Mouse (Mus musculus) midbrain, embryonic 15.5 days (tissue): Measurements from ENCODE around the gene Faap100. TPM values are rescaled to one million over a fixed set of nuclear protein-coding genes. Genes with fewer than 3 reads are reported as not detected.

ENCODE experiments used
- ATAC-seq: fragments of 200-750 bp; cut with Nextera tagmentation; replicated peaks from 2 replicates; pipeline ENCODE4 v1.8.0; 2017; ENCODE audit warnings: moderate TSS enrichment
- H3K27ac ChIP-seq: fragments of 300-500 bp; sonication (generic); 2 replicates; pipeline ENCODE4 v1.5.1; 2015; ENCODE audit warnings: mild to moderate bottlenecking, inconsistent platforms
- H3K27me3 ChIP-seq: fragments of 300-500 bp; sonication (generic); replicated peaks from 2 replicates; pipeline ENCODE4 v1.6.1; 2015; ENCODE audit warnings: inconsistent platforms
- H3K36me3 ChIP-seq: fragments of 300-500 bp; sonication (generic); replicated peaks from 2 replicates; pipeline ENCODE4 v1.6.1; 2015; ENCODE audit warnings: inconsistent platforms
- H3K4me1 ChIP-seq: fragments of 300-500 bp; sonication (generic); 2 replicates; pipeline ENCODE4 v1.6.1; 2015; ENCODE audit warnings: inconsistent platforms
- H3K4me2 ChIP-seq: fragments of 300-500 bp; sonication (generic); 2 replicates; pipeline ENCODE4 v1.6.1; 2015; ENCODE audit warnings: inconsistent platforms, mild to moderate bottlenecking, moderate library complexity
- H3K4me3 ChIP-seq: fragments of 300-500 bp; sonication (generic); 2 replicates; pipeline ENCODE4 v1.5.1; 2015; ENCODE audit warnings: mild to moderate bottlenecking, inconsistent platforms
- H3K9ac ChIP-seq: fragments of 300-500 bp; sonication (generic); 2 replicates; pipeline ENCODE4 v1.6.1; 2015; ENCODE audit warnings: mild to moderate bottlenecking, inconsistent platforms
- H3K9me3 ChIP-seq: fragments of 300-500 bp; sonication (generic); 2 replicates; pipeline ENCODE4 v1.6.1; 2016; ENCODE audit warnings: inconsistent platforms
- WGBS: fragments of 180-500 bp; shearing (Covaris S2); methylation state at CpG from one replicate; pipeline ENCODE4 v1.1.7; 2015; ENCODE audit warnings: mixed read lengths; 5-methylcytosine and 5-hydroxymethylcytosine counted together
- polyA plus RNA-seq: library from polyadenylated mRNA; unstranded; fragments of >200 nt; fragmentation: Nextera tagmentation; extraction: Ambion mirVana; gene quantifications from 2 replicates; pipeline ENCODE4 v1.2.1, GENCODE M21; 2015

Faap100 gene
- polyA plus RNA-seq, 1 experiment from 2014 or later, result 124 TPM

DNA sequence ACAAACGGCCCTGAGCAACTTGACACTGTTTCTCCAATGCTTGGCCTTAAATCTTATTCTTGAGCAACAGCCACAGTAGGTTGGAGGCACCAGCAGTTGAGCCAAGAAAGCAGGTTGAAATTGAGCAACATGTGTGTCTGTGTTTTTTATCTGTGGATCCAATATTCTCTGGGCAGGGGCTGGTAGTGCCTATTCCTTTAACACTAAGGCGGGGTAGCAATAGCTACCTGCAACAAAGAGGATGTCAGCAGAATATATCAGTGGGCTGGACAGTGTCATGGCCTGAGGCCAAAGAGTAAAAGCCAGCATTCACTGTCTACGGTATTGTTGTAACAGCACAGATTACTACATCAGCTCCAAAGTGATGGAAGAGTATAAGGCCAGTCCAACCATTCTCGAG is 17.1 kb upstream of the Faap100 start:
- Histone ChIP-seq H3K9me3 (no peaks in the 10 kb centered on the region), H3K36me3 (peaks cover 14% of the 10 kb centered on the region; the same call in 1 of the 2 replicates), H3K27me3 (no peaks in the 10 kb centered on the region), H3K4me1 (no peaks in the 10 kb centered on the region), H3K4me3 (no peak overlapping the region), H3K4me2 (no peak overlapping the region), H3K9ac (no peak overlapping the region), H3K27ac (no peak overlapping the region)
- 86% methylated on average over 4 of the region's 4 CpGs for WGBS
- no peak for ATAC-seq

DNA sequence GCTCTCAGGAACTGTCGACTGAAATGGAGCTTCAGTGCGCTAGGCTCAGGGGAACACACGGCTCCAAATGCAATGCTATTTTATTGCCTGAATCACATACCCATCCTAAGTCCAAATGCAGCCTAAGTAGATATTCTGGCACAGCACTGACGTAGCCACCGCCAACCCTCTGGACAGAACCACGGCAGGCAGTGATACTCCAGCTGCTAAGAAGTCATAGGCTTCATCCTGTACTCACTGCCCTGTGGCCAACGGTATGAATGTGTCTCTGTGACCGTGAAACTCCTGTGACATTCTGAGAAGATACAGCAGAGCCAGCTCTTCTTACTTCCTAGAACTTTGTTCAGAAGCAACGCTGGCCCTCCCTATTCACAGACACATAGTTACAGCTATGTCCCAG is 10.0 kb upstream of the Faap100 start:
- Histone ChIP-seq H3K9ac (no peak overlapping the region), H3K4me1 (no peaks in the 10 kb centered on the region), H3K36me3 (peaks cover 41% of the 10 kb centered on the region), H3K27me3 (no peaks in the 10 kb centered on the region), H3K27ac (no peak overlapping the region), H3K9me3 (no peaks in the 10 kb centered on the region), H3K4me2 (no peak overlapping the region), H3K4me3 (no peak overlapping the region)
- no peak for ATAC-seq
- WGBS, result 94% methylated on average over 9 of the region's 9 CpGs

DNA sequence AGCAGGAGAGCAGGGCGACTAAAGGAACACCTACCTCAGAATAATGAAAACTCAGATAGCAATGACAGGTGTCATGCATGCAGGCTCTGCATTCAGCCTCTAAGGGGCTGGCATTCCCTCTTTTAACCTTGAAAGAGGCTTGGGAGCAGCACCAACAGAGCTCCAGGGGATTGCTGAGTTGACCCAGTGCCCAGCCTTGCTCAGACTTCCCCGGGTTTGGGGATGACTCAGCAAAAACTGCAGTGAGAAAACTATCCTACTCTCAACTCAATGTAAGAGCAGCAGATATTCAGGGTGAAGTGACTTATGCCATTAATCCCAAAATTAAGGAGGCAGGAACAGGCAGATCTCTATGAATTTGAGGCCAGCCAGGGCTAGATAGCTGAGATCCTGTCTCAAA is 8.6 kb upstream of the Faap100 start:
- Histone ChIP-seq H3K27me3 (no peaks in the 10 kb centered on the region), H3K9ac (no peak overlapping the region), H3K9me3 (no peaks in the 10 kb centered on the region), H3K4me1 (no peaks in the 10 kb centered on the region), H3K36me3 (peaks cover 37% of the 10 kb centered on the region), H3K4me3 (no peak overlapping the region), H3K27ac (no peak overlapping the region), H3K4me2 (no peak overlapping the region)
- ATAC-seq, result no peak
- WGBS, result 77% methylated on average over 2 of the region's 2 CpGs

DNA sequence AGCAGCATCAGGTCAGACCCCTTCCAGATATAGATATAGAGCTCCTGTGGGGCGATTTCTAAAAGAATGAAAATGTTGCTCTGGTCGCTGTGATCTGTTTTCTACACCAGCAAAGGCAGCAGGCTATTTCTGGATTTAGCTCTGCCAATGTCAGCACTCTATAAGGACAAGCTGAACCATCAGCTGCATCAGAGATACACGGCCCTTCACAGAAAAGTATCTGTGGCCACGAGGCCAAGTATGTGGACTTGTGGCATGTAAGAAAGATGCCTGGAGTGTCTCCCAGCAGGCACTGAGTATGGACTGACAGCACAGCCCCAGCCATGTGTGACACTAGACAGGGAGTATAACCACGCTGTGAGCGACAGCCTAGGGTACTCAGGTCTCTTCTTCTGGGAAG is 8.1 kb upstream of the Faap100 start:
- whole genome bisulfite sequencing, result 93% methylated on average over 6 of the region's 6 CpGs
- H3K27ac ChIP-seq, result no peak overlapping the region
- no peak for ATAC-seq
- no peak overlapping the region for H3K4me3 ChIP-seq
- H3K4me2 ChIP-seq, result no peak overlapping the region
- peaks cover 43% of the 10 kb centered on the region for H3K36me3 ChIP-seq
- no peaks in the 10 kb centered on the region for H3K27me3 ChIP-seq
- no peak overlapping the region for H3K9ac ChIP-seq
- no peaks in the 10 kb centered on the region for H3K9me3 ChIP-seq
- no peaks in the 10 kb centered on the region for H3K4me1 ChIP-seq

DNA sequence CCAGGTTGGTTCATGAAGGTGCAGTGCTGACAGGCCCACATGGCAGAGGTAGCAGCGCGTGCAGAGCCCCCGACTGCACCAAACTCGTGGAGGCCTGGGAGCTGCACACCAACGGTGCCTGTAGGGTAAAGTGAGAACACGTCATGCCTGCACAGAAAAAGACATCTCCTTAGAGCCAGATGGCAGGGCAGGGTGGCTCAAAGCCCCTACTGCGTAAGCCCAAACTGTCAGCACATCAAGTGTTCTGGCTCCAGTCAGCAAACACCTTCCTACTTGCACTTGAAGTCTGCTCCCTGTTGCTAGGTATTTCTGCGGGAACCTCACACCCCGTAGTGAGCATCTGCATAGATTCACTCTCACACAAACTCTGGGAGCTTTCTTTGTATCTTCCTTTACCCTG is 3.9 kb upstream of the Faap100 start:
- Histone ChIP-seq H3K4me1 (peaks cover 11% of the 10 kb centered on the region), H3K9me3 (no peaks in the 10 kb centered on the region), H3K4me2 (no peak overlapping the region), H3K9ac (no peak overlapping the region), H3K4me3 (no peak overlapping the region), H3K27ac (no peak overlapping the region), H3K27me3 (no peaks in the 10 kb centered on the region), H3K36me3 (peaks cover 44% of the 10 kb centered on the region)
- 93% methylated on average over 9 of the region's 9 CpGs for WGBS
- ATAC-seq, result no peak

DNA sequence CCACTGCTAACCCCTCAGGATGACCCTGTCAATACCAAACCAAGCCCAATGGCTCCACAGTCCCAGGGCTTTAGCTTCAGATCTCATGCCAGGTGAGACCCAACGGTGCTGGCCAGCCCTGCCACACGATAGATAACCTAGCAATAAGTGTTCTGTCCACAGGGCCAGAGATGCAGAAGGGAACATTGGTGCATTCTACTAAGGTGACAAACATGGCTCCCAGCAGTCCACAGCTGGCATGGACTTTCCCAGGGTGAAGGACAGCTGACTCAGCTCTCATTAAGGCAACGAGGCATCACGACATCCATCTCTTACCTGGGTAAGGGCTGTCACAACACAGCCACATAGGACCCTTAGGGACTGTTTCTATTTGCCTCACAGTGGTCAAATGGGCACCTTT is 2.6 kb upstream of the Faap100 start:
- Histone ChIP-seq H3K4me3 (no peak overlapping the region), H3K4me1 (peaks cover 25% of the 10 kb centered on the region), H3K27me3 (no peaks in the 10 kb centered on the region), H3K9ac (no peak overlapping the region), H3K9me3 (no peaks in the 10 kb centered on the region), H3K27ac (no peak overlapping the region), H3K4me2 (no peak overlapping the region), H3K36me3 (peaks cover 38% of the 10 kb centered on the region)
- 92% methylated on average over 4 of the region's 4 CpGs for WGBS
- ATAC-seq, result no peak

DNA sequence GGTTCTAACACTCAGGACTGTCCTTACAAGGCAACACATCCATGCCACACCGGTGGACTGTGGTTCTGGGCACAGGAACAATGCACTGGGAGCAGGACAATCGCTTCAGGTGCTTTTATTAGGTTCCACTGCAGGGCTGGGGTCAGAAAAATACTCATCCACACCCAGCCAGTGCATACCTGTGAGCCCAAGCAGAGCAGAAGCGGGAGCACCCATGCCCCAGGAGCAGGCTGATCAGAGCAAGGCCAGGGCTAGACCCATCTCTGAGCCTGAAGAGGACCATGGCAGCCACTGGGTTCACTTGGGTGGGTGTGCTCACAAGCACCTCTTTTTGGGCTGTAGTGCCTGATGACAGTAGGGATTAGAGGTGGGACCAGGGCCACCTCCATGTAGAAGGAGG is 1.7 kb upstream of the Faap100 start:
- ATAC-seq, result no peak
- H3K36me3 ChIP-seq, result peaks cover 35% of the 10 kb centered on the region
- no peak overlapping the region for H3K27ac ChIP-seq
- 95% methylated on average over 3 of the region's 3 CpGs for WGBS
- no peaks in the 10 kb centered on the region for H3K9me3 ChIP-seq
- H3K4me3 ChIP-seq, result no peak overlapping the region
- H3K9ac ChIP-seq, result no peak overlapping the region
- H3K4me1 ChIP-seq, result peaks cover 26% of the 10 kb centered on the region
- H3K27me3 ChIP-seq, result no peaks in the 10 kb centered on the region
- H3K4me2 ChIP-seq, result no peak overlapping the region

DNA sequence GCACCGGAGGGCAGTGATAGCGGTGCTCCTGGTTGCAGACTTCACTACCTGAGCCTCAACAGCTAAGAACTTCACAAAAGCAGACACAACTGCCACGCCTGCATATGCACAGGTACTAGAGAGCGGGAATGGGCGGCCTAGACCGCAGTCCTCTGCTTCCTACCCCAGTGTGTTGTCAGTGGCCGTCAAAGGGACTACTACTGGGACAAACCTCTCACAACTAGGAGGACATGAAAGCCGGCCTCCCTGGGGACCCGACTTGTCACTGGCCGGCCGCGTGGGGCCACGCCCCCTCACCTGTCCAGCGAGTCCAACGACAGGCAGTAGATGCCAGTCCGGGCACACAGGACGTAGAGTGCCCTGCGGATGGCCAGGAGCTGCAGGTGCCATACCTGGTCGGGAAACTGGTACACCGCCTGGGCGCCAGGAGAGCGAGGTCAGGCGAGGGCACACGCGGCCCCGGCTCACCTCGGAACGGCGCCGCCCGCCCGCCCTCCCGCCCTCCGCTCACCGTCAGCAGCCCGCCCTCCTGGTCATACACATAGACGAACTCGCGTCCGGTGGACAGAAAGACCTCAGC is 443 bp downstream of the Faap100 start:
- WGBS, result 2% methylated on average over 40 of the region's 40 CpGs
- H3K36me3 ChIP-seq, result peaks cover 48% of the 10 kb centered on the region
- H3K9me3 ChIP-seq, result no peaks in the 10 kb centered on the region
- H3K4me1 ChIP-seq, result peaks cover 26% of the 10 kb centered on the region
- peak overlapping the region; percentile 76 for H3K4me2 ChIP-seq
- peak overlapping the region; percentile 77 for H3K9ac ChIP-seq
- ATAC-seq, result peak; percentile 57
- H3K27ac ChIP-seq, result peak overlapping the region; percentile 82
- no peaks in the 10 kb centered on the region for H3K27me3 ChIP-seq
- H3K4me3 ChIP-seq, result peak overlapping the region; percentile 81

DNA sequence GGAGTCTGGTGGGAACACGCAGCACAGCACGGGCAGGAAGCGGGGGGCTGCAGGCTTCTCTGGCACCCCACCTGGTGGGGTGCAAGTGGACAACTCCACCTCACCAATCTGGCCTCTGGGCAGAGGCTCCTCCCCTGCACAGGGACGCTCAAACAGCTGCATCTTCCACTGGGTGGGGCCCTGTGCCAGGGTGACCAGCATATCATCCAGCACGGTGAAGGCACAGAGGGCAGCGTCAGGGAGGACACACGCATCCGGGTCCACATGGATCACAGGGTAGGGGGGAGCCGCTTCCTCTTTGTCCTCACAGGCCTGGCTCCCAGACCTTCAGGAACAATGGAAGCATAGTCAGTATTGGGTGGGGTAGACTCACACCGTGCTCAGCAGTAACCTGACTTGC is 1.2 kb downstream of the Faap100 start:
- Histone ChIP-seq H3K9me3 (no peaks in the 10 kb centered on the region), H3K4me1 (peaks cover 26% of the 10 kb centered on the region), H3K9ac (peak overlapping the region; percentile 77), H3K27me3 (no peaks in the 10 kb centered on the region), H3K36me3 (peaks cover 46% of the 10 kb centered on the region), H3K27ac (peak overlapping the region; percentile 82), H3K4me2 (peak overlapping the region; percentile 76), H3K4me3 (peak overlapping the region; percentile 81)
- 68% methylated on average over 10 of the region's 10 CpGs for WGBS
- no peak for ATAC-seq

DNA sequence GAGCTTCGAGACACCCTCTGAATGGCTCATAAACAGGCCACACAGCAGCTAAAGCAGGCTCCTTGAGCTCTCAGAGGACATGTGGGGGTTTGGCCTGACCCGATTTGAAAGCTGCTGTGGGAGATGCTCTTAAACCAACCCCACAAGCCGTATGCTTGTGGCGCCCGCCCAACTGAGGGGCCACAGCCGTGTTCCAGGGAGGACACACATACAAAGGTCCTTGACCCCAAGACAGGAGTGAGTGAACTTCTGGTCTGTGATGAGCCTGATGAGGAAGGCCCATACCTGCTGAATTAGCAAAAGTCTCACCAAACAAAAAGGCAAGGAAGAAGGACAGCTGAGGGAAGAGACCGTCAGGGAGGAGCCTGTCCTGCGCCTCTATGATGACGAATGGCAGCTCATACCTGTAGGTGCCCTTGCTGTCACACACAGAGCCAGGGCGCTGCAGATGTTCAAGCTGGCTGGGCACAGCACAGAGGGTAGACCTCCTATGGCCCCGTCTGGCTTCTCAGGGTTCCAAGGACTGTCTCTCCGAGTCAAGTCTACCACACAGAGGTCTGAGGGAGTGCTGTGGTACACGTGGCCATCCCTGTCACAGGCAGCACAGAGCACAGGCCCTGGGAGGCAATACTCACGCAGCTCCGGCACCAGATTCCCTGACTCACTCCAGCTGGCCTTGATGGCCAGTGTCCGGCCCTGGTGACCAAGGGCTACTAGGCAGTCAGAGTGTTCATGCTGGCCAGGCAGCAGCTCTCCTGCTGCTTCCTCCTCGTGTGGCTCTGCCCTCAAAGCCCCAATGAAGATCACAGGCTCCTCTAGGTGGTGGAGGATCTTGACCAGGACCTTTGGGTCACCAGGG is 2.0 kb downstream of the Faap100 start:
- H3K9me3 ChIP-seq, result no peaks in the 10 kb centered on the region
- H3K4me3 ChIP-seq, result peak overlapping the region; percentile 81
- H3K27me3 ChIP-seq, result no peaks in the 10 kb centered on the region
- peaks cover 46% of the 10 kb centered on the region for H3K36me3 ChIP-seq
- H3K9ac ChIP-seq, result 0 out of 2 replicates have a peak overlapping the region, but pooled peaks have one; percentile 77
- H3K4me1 ChIP-seq, result peaks cover 26% of the 10 kb centered on the region
- 88% methylated on average over 17 of the region's 17 CpGs for WGBS
- peak overlapping the region; percentile 76 for H3K4me2 ChIP-seq
- no peak for ATAC-seq
- no peak overlapping the region for H3K27ac ChIP-seq

DNA sequence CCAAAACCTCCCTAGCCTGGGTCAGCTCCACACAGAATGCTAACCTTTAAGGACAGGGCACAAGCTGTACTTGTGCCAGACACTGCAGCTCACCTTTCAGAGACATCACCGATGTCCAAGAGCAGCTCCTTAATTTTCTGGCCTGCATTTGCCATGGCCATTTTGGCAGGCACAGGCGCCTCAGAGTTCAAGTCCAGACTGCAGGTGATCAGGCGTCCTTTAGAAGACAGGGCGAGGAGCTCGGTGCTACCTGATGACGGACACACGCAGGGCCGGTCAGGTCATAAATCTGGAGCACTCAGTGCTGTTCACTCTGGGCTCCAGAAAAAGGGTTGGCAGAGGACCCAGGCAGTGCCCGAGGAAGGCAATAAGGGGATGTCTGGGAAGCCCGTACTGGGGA is 3.2 kb downstream of the Faap100 start:
- WGBS, result 96% methylated on average over 10 of the region's 10 CpGs
- Histone ChIP-seq H3K9ac (no peak overlapping the region), H3K4me1 (peaks cover 26% of the 10 kb centered on the region), H3K27me3 (no peaks in the 10 kb centered on the region), H3K4me2 (no peak overlapping the region), H3K27ac (no peak overlapping the region), H3K9me3 (no peaks in the 10 kb centered on the region), H3K4me3 (no peak overlapping the region), H3K36me3 (peaks cover 38% of the 10 kb centered on the region)
- no peak for ATAC-seq

DNA sequence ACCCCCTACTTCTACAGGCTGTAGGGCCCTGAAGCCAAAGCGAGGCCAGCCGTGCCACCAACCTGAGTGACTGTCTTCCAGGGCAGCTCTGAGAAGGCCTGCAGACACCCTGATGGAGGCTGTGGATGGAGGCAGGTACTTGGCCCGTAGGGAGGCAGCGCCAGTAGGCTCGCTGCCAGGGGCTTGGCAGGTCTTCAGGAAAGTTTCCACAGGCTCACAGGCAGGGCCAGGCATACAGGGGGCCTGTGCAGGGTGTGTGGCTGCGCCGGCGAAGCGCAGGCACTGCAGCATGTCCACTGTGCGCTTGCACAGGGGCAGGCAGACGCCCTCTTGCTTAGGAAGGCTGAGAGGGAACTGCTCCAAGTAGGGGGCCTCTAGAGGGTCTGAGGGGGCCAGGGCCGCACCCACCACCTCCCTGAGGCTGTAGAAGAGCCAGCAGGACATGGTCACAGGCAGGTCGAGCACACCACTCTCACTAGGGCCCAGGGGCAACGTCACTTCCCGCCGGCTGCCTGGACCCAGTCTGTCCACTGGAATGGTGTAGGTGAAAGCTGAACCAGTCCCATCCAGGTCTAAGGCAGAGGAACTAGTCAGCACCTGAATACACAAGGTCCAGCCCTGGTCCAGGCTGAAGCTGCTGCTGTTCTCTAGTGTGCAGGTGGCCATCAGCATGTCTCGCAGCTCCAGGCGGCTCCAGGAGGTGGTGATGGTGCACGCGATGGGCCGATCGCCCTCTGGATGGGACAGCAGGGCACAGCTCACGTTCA is 4.6 kb downstream of the Faap100 start:
- ATAC-seq, result no peak
- Histone ChIP-seq H3K4me2 (no peak overlapping the region), H3K27me3 (no peaks in the 10 kb centered on the region), H3K9me3 (no peaks in the 10 kb centered on the region), H3K4me3 (no peak overlapping the region), H3K9ac (no peak overlapping the region; the same call in 1 of the 2 replicates), H3K27ac (no peak overlapping the region), H3K36me3 (peaks cover 38% of the 10 kb centered on the region), H3K4me1 (peaks cover 23% of the 10 kb centered on the region)
- WGBS, result 92% methylated on average over 23 of the region's 23 CpGs
